Mouse (Mus musculus) gastrocnemius, adult 18-20 months (tissue): ENCODE results near the gene Xpo4. TPM values are rescaled to one million over a fixed set of nuclear protein-coding genes. Genes with fewer than 3 reads are reported as not detected.

Experiments used
- DNase-seq: peaks from one replicate; pipeline ENCODE4 v3.0.0; 2021; ENCODE audit warnings: low spot score
- total RNA-seq, 2 experiments: library from RNA; stranded (reverse); gene quantifications; 2 replicates each; pipeline ENCODE4 v1.2.3; 2021

Xpo4 gene
- total RNA-seq, 2 experiments from 2014 or later: 10.1 to 10.9 TPM

- peak; percentile 24 for DNase-seq
Measured at GRCm38 (mm10) chr14:57609816-57610329, 55.4 kb downstream of the Xpo4 start.

- peak; percentile 97 for DNase-seq
Measured at GRCm38 (mm10) chr14:57607500-57607899, 57.7 kb downstream of the Xpo4 start.

GRCm38 (mm10) chr14:57606663-57607365 lies 58.4 kb downstream of the Xpo4 start:
- no peak for DNase-seq

GRCm38 (mm10) chr14:57593279-57593678 lies 72.0 kb downstream of the Xpo4 start:
- no peak for DNase-seq

- no peak for DNase-seq
Measured at GRCm38 (mm10) chr14:57591830-57592229, 73.4 kb downstream of the Xpo4 start.

- DNase-seq: no peak
Measured at GRCm38 (mm10) chr14:57576364-57577060, 88.7 kb downstream of the Xpo4 start.

GRCm38 (mm10) chr14:57574792-57575587 lies 90.2 kb downstream of the Xpo4 start:
- no peak for DNase-seq

- DNase-seq: peak; percentile 96
Measured at GRCm38 (mm10) chr14:57571155-57572133, 93.8 kb downstream of the Xpo4 start, which contains the start of gene Eef1akmt1. Gene Eef1akmt1 (minus strand): TSS chr14:57571612.

GRCm38 (mm10) chr14:57565626-57566025 lies 99.6 kb downstream of the Xpo4 start:
- no peak for DNase-seq

- no peak for DNase-seq
Measured at GRCm38 (mm10) chr14:57556922-57557321, 108.3 kb downstream of the Xpo4 start.

- peak; percentile 56 for DNase-seq
Measured at GRCm38 (mm10) chr14:57555471-57556070, 109.7 kb downstream of the Xpo4 start.

GRCm38 (mm10) chr14:57554434-57554833 lies 110.8 kb downstream of the Xpo4 start:
- DNase-seq: no peak

- no peak for DNase-seq
Measured at GRCm38 (mm10) chr14:57552945-57553344, 112.3 kb downstream of the Xpo4 start.

GRCm38 (mm10) chr14:57547062-57547461 lies 118.2 kb downstream of the Xpo4 start:
- no peak for DNase-seq

- peak; percentile 37 for DNase-seq
Measured at GRCm38 (mm10) chr14:57546557-57547021, 118.6 kb downstream of the Xpo4 start.

GRCm38 (mm10) chr14:57546131-57546530 lies 119.1 kb downstream of the Xpo4 start:
- DNase-seq: no peak

- no peak for DNase-seq
Measured at GRCm38 (mm10) chr14:57545526-57545925, 119.7 kb downstream of the Xpo4 start.

- no peak for DNase-seq
Measured at GRCm38 (mm10) chr14:57543420-57544039, 121.7 kb downstream of the Xpo4 start.

- no peak for DNase-seq
Measured at GRCm38 (mm10) chr14:57542231-57542630, 123.0 kb downstream of the Xpo4 start.

GRCm38 (mm10) chr14:57540683-57541082 lies 124.5 kb downstream of the Xpo4 start:
- DNase-seq: no peak
